Mouse (Mus musculus) cerebellum, adult (tissue): ENCODE measurements around the gene Nipsnap3a.
A peak's percentile ranks its signal among the peaks of the same experiment; 100 is the strongest.

ENCODE experiments used
- ATAC-seq: cut with Nextera tagmentation; 2 replicates; pipeline ENCODE4 v1.9.2; 2017; ENCODE audit warnings: mild to moderate bottlenecking, moderate library complexity, mixed read lengths; ENCODE audit not compliant: insufficient number of reproducible peaks, low FRiP score, low TSS enrichment

Gene Nipsnap3a

GRCm38 (mm10) chr4:52989248-52989647 lies at the start of gene Nipsnap3a:
Nipsnap3a (plus strand) TSS chr4:52989272.
- ATAC-seq: no peak

GRCm38 (mm10) chr4:52946665-52947064 lies 42.4 kb upstream of the Nipsnap3a start:
- no peak for ATAC-seq

GRCm38 (mm10) chr4:52949005-52949404 lies 40.1 kb upstream of the Nipsnap3a start:
- no peak for ATAC-seq

- peak; percentile 78; the same call in 1 of the 2 replicates for ATAC-seq
Observed at GRCm38 (mm10) chr4:52958693-52959092, 30.4 kb upstream of the Nipsnap3a start.

- no peak for ATAC-seq
Observed at GRCm38 (mm10) chr4:52964247-52964646, 24.8 kb upstream of the Nipsnap3a start, which contains the start of gene Olfr270. Olfr270 (plus strand) TSS chr4:52964547.

GRCm38 (mm10) chr4:52985216-52985615 lies 3.9 kb upstream of the Nipsnap3a start:
- no peak for ATAC-seq

GRCm38 (mm10) chr4:52986266-52986665 lies 2.8 kb upstream of the Nipsnap3a start:
- no peak for ATAC-seq

GRCm38 (mm10) chr4:52999449-52999848 lies 10.4 kb downstream of the Nipsnap3a start:
- ATAC-seq: no peak

GRCm38 (mm10) chr4:53000154-53000553 lies 11.1 kb downstream of the Nipsnap3a start:
- ATAC-seq: no peak

GRCm38 (mm10) chr4:53009183-53009582 lies 20.1 kb downstream of the Nipsnap3a start:
- no peak for ATAC-seq

- no peak for ATAC-seq
Observed at GRCm38 (mm10) chr4:53009871-53010270, 20.8 kb downstream of the Nipsnap3a start.

- peak; percentile 88 for ATAC-seq
Observed at GRCm38 (mm10) chr4:53011732-53012361, 22.8 kb downstream of the Nipsnap3a start, which contains the start of gene Nipsnap3b. Nipsnap3b (plus strand) TSS chr4:53011880.

- ATAC-seq: no peak
Observed at GRCm38 (mm10) chr4:53014421-53014820, 25.3 kb downstream of the Nipsnap3a start.

- no peak for ATAC-seq
Observed at GRCm38 (mm10) chr4:53015024-53015423, 26.0 kb downstream of the Nipsnap3a start.

- ATAC-seq: no peak
Observed at GRCm38 (mm10) chr4:53018392-53018791, 29.3 kb downstream of the Nipsnap3a start.

GRCm38 (mm10) chr4:53023189-53023925 lies 34.3 kb downstream of the Nipsnap3a start:
- no peak for ATAC-seq

- no peak for ATAC-seq
Observed at GRCm38 (mm10) chr4:53024397-53024796, 35.3 kb downstream of the Nipsnap3a start.

GRCm38 (mm10) chr4:53027811-53028210 lies 38.7 kb downstream of the Nipsnap3a start:
- no peak for ATAC-seq

GRCm38 (mm10) chr4:53030326-53030948 lies 41.4 kb downstream of the Nipsnap3a start:
- no peak for ATAC-seq

- no peak for ATAC-seq
Observed at GRCm38 (mm10) chr4:53043819-53044218, 54.7 kb downstream of the Nipsnap3a start.

GRCm38 (mm10) chr4:53045807-53046206 lies 56.7 kb downstream of the Nipsnap3a start:
- no peak for ATAC-seq
